Mouse (Mus musculus) MEL (cell line): Measurements from ENCODE around the gene Rad51ap1. TPM values are rescaled to one million over a fixed set of nuclear protein-coding genes. Genes with fewer than 3 reads are reported as not detected.

ENCODE experiments used
- DNase-seq: peaks from one replicate; pipeline ENCODE4 v3.0.0; 2011; ENCODE audit warnings: low read depth, low spot score
- H3K27ac ChIP-seq: 2 replicates; pipeline ENCODE4 v1.5.1; 2012; ENCODE audit warnings: low read depth, mild to moderate bottlenecking, control low read depth, low read length, moderate library complexity; ENCODE audit not compliant: control insufficient read depth
- H3K27me3 ChIP-seq, 2 experiments: fragments of 150-350 bp in 1 of 2; sonication (generic) in 1 of 2; 2 replicates each; pipeline ENCODE4 v1.6.1; 2012; ENCODE audit warnings: low read length in 2 of 2, mild to moderate bottlenecking in 2 of 2, improper control_type of control experiment in 1 of 2, moderate library complexity in 1 of 2; ENCODE audit not compliant: insufficient read depth in 2 of 2, control insufficient read depth in 1 of 2
- H3K36me3 ChIP-seq, 2 experiments: 2 replicates each; pipeline ENCODE4 v1.6.1; 2012 to 2014; ENCODE audit warnings: low read length in 2 of 2, improper control_type of control experiment in 1 of 2, inconsistent platforms in 1 of 2, mild to moderate bottlenecking in 1 of 2; ENCODE audit not compliant: insufficient read depth in 2 of 2, control insufficient read depth in 1 of 2
- H3K4me1 ChIP-seq, 2 experiments: fragments of 150-350 bp in 1 of 2; sonication (generic) in 1 of 2; 2 replicates each; pipeline ENCODE4 v1.6.1; 2012; ENCODE audit warnings: low read length in 2 of 2, improper control_type of control experiment in 1 of 2, mild to moderate bottlenecking in 1 of 2; ENCODE audit not compliant: insufficient read depth in 2 of 2, control insufficient read depth in 1 of 2
- H3K4me3 ChIP-seq, 2 experiments: fragments of 150-350 bp in 1 of 2; sonication (generic) in 1 of 2; 2 replicates each; pipeline ENCODE4 v1.5.1; 2012; ENCODE audit warnings: low read depth in 2 of 2, low read length in 2 of 2, mild to moderate bottlenecking in 2 of 2, moderate library complexity in 2 of 2, control low read depth in 1 of 2, improper control_type of control experiment in 1 of 2; ENCODE audit not compliant: control insufficient read depth in 1 of 2, insufficient read depth in 1 of 2
- H3K79me2 ChIP-seq: 2 replicates; pipeline ENCODE4 v1.6.1; 2012; ENCODE audit warnings: mild to moderate bottlenecking, low read length, moderate library complexity; ENCODE audit not compliant: control insufficient read depth, poor library complexity, insufficient read depth
- H3K9ac ChIP-seq: 2 replicates; pipeline ENCODE4 v1.6.1; 2012; ENCODE audit warnings: low read depth, mild to moderate bottlenecking, control low read depth, low read length, moderate library complexity; ENCODE audit not compliant: control insufficient read depth, poor library complexity, severe bottlenecking
- H3K9me3 ChIP-seq: fragments of 150-350 bp; sonication (generic); replicated peaks from 2 replicates; pipeline ENCODE4 v1.6.1; 2012; ENCODE audit warnings: mild to moderate bottlenecking, low read length, improper control_type of control experiment, moderate library complexity; ENCODE audit not compliant: insufficient read depth
- CHD1 ChIP-seq: IDR thresholded peaks from 2 replicates; pipeline ENCODE4 v1.6.1; 2012; ENCODE audit warnings: low read depth, mild to moderate bottlenecking, inconsistent platforms, low read length, improper control_type of control experiment
- E2F4 ChIP-seq: IDR thresholded peaks from 2 replicates; pipeline ENCODE4 v1.6.1; 2011; ENCODE audit warnings: low read depth, low read length, improper control_type of control experiment, borderline replicate concordance
- ELF1 ChIP-seq: IDR thresholded peaks from 2 replicates; pipeline ENCODE4 v1.6.1; 2014; ENCODE audit warnings: low read depth, mild to moderate bottlenecking, inconsistent platforms, low read length, improper control_type of control experiment, moderate library complexity
- ETS1 ChIP-seq: IDR thresholded peaks from 2 replicates; pipeline ENCODE4 v1.6.1; 2012; ENCODE audit warnings: low read depth, mild to moderate bottlenecking, inconsistent platforms, low read length, improper control_type of control experiment, moderate library complexity
- GABPA ChIP-seq: IDR thresholded peaks from 2 replicates; pipeline ENCODE4 v1.6.1; 2012; ENCODE audit warnings: low read depth, mild to moderate bottlenecking, inconsistent platforms, low read length, improper control_type of control experiment, moderate library complexity
- GATA1 ChIP-seq: IDR thresholded peaks from 2 replicates; pipeline ENCODE4 v1.6.1; 2011; ENCODE audit warnings: low read depth, low read length, improper control_type of control experiment
- HCFC1 ChIP-seq: IDR thresholded peaks from 2 replicates; pipeline ENCODE4 v1.6.1; 2012; ENCODE audit warnings: low read depth, mild to moderate bottlenecking, inconsistent platforms, low read length, improper control_type of control experiment, moderate library complexity
- MAFK ChIP-seq: IDR thresholded peaks from 2 replicates; pipeline ENCODE4 v1.6.1; 2011; ENCODE audit warnings: low read depth, mild to moderate bottlenecking, low read length, improper control_type of control experiment, borderline replicate concordance
- MAZ ChIP-seq: IDR thresholded peaks from 2 replicates; pipeline ENCODE4 v1.6.1; 2012; ENCODE audit warnings: low read depth, mild to moderate bottlenecking, inconsistent platforms, low read length, improper control_type of control experiment
- MEF2A ChIP-seq: IDR thresholded peaks from 2 replicates; pipeline ENCODE4 v1.6.1; 2014; ENCODE audit warnings: low read depth, mild to moderate bottlenecking, inconsistent platforms, low read length, improper control_type of control experiment; ENCODE audit not compliant: poor library complexity, insufficient replicate concordance, severe bottlenecking; ENCODE audit errors: extremely low read depth
- MXI1 ChIP-seq: IDR thresholded peaks from 2 replicates; pipeline ENCODE4 v1.6.1; 2011; ENCODE audit warnings: mild to moderate bottlenecking, low read depth, low read length, improper control_type of control experiment
- MYB ChIP-seq: IDR thresholded peaks from 2 replicates; pipeline ENCODE4 v1.6.1; 2011; ENCODE audit warnings: mild to moderate bottlenecking, low read depth, low read length, improper control_type of control experiment
- MYC ChIP-seq: IDR thresholded peaks from 2 replicates; pipeline ENCODE4 v1.6.1; 2011; ENCODE audit warnings: low read depth, mild to moderate bottlenecking, low read length, improper control_type of control experiment, moderate library complexity
- POLR2A ChIP-seq, 2 experiments: IDR thresholded peaks; 2 replicates each; pipeline ENCODE4 v1.6.1; 2011 to 2012; ENCODE audit warnings: low read length in 2 of 2, mild to moderate bottlenecking in 2 of 2, control low read depth in 1 of 2, improper control_type of control experiment in 1 of 2, low read depth in 1 of 2, moderate library complexity in 1 of 2; ENCODE audit not compliant: control insufficient read depth in 1 of 2, insufficient read depth in 1 of 2, poor library complexity in 1 of 2
- RAD21 ChIP-seq: IDR thresholded peaks from 2 replicates; pipeline ENCODE4 v1.6.1; 2011; ENCODE audit warnings: mild to moderate bottlenecking, low read depth, low read length, improper control_type of control experiment
- RCOR1 ChIP-seq: IDR thresholded peaks from 2 replicates; pipeline ENCODE4 v1.6.1; 2012; ENCODE audit warnings: low read depth, mild to moderate bottlenecking, inconsistent platforms, low read length, improper control_type of control experiment
- TAL1 ChIP-seq: IDR thresholded peaks from 2 replicates; pipeline ENCODE4 v1.6.1; 2012; ENCODE audit warnings: mild to moderate bottlenecking, inconsistent platforms, low read length, moderate library complexity, mixed read lengths
- TBP ChIP-seq: IDR thresholded peaks from 2 replicates; pipeline ENCODE4 v1.8.0; 2011; ENCODE audit warnings: low read depth, low read length, improper control_type of control experiment
- TCF12 ChIP-seq: IDR thresholded peaks from 2 replicates; pipeline ENCODE4 v1.6.1; 2014; ENCODE audit warnings: low read depth, mild to moderate bottlenecking, inconsistent platforms, low read length, improper control_type of control experiment, moderate library complexity
- UBTF ChIP-seq: IDR thresholded peaks from 2 replicates; pipeline ENCODE4 v1.6.1; 2012; ENCODE audit warnings: low read depth, mild to moderate bottlenecking, inconsistent platforms, low read length, improper control_type of control experiment, moderate library complexity, borderline replicate concordance; ENCODE audit not compliant: insufficient read depth
- USF1 ChIP-seq: IDR thresholded peaks from 2 replicates; pipeline ENCODE4 v1.6.1; 2014; ENCODE audit warnings: low read depth, mild to moderate bottlenecking, inconsistent platforms, low read length, improper control_type of control experiment, moderate library complexity
- ZC3H11A ChIP-seq: IDR thresholded peaks from 2 replicates; pipeline ENCODE4 v1.6.1; 2012; ENCODE audit warnings: low read depth, mild to moderate bottlenecking, inconsistent platforms, low read length, improper control_type of control experiment
- ZMIZ1 ChIP-seq: IDR thresholded peaks from 2 replicates; pipeline ENCODE4 v1.6.1; 2012; ENCODE audit warnings: low read depth, mild to moderate bottlenecking, inconsistent platforms, low read length, improper control_type of control experiment, moderate library complexity
- polyA plus RNA-seq, 2 experiments: library from polyadenylated mRNA; stranded (reverse) in 1 of 2; unstranded in 1 of 2; fragments of >175 nt in 1 of 2; fragments of >200 nt in 1 of 2; gene quantifications; 2 replicates each; pipeline versions ENCODE4 v1.2.1 to v1.2.4; 2012; ENCODE audit warnings: low replicate concordance in 2 of 2, low read depth in 1 of 2; ENCODE audit not compliant: insufficient read length in 2 of 2, insufficient read depth in 1 of 2, missing spikeins in 1 of 2
- total RNA-seq: library from RNA; depleted of rRNA; stranded (reverse); fragments of 300-350 nt; gene quantifications from 2 replicates; pipeline ENCODE4 v1.2.3, GENCODE M21; 2012

The Rad51ap1 gene
- total and polyA plus RNA-seq, 3 experiments: 55.2 to 108 TPM; not detected in 1

GRCm38 (mm10) chr6:126910727-126911126 is 28.7 kb downstream of the Rad51ap1 start:
- Histone ChIP-seq H3K27ac (no peak overlapping the region), H3K79me2 (no peaks in the 10 kb centered on the region), H3K9me3 (no peaks in the 10 kb centered on the region), H3K4me3 (no peak overlapping the region), H3K9ac (no peak overlapping the region), H3K4me1 (no peaks in the 10 kb centered on the region), H3K27me3 (no peaks in the 10 kb centered on the region; a peak in 1 of 4 replicates), H3K36me3 (no peaks in the 10 kb centered on the region)
- TF ChIP-seq POLR2A (IDR thresholded peaks at IDR 0.05; ENCODE audit: control insufficient read depth in 1 of 2, insufficient read depth in 1 of 2, low read depth in 1 of 2, low read length in 2 of 2, poor library complexity in 1 of 2) (no peak), ETS1 (no peak), MYC (no peak), MEF2A (no peak), MAZ (no peak), ZC3H11A (no peak), RAD21 (no peak), ZMIZ1 (no peak), GATA1 (no peak), TCF12 (no peak), TAL1 (no peak), CHD1 (no peak), USF1 (no peak), ELF1 (no peak), TBP (no peak), MXI1 (no peak), RCOR1 (no peak)
- DNase-seq: no peak

DNA sequence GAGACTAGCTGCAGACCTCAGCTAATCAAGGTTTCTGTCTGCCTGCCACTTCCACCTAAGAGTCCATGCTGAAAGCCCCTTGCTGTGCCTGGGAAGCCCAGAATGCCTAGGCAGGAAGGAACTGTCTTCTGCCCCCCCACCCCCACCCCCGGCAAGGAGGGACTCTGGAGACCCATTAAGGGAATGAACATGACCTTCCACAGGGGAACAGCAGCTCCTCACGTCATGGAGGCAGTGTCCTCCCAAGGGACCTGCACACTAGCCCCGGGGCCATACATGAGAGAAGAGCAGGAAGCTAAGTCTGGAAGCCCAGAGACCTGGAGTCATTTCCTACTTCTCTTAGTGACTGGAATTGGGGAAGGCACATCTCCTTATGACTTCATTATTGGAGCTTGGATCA is 31.5 kb downstream of the Rad51ap1 start:
- no peak overlapping the region for H3K27ac ChIP-seq
- TF ChIP-seq MYB (no peak), GABPA (no peak), MAFK (no peak), GATA1 (no peak), ELF1 (no peak), E2F4 (no peak), UBTF (no peak), HCFC1 (no peak), MXI1 (no peak), USF1 (no peak), POLR2A (IDR thresholded peaks at IDR 0.05; ENCODE audit: control insufficient read depth in 1 of 2, insufficient read depth in 1 of 2, low read depth in 1 of 2, low read length in 2 of 2, poor library complexity in 1 of 2) (no peak)
- H3K36me3 ChIP-seq: no peaks in the 10 kb centered on the region
- no peaks in the 10 kb centered on the region for H3K4me1 ChIP-seq
- H3K9ac ChIP-seq: no peak overlapping the region
- no peak overlapping the region for H3K4me3 ChIP-seq
- no peaks in the 10 kb centered on the region for H3K27me3 ChIP-seq
- DNase-seq: no peak
- no peaks in the 10 kb centered on the region for H3K9me3 ChIP-seq
- no peaks in the 10 kb centered on the region for H3K79me2 ChIP-seq
